Mouse (Mus musculus): ENCODE measurements around the gene Myo18b. TPM values are rescaled to one million over a fixed set of nuclear protein-coding genes. Genes with fewer than 3 reads are reported as not detected.

Gene Myo18b
- polyA plus RNA-seq, 1 experiment from 2014 or later = 0.80 TPM

GRCm38 (mm10) chr5:112807629-112808028 lies 88.5 kb downstream of the Myo18b start:
- no peak overlapping the region for H3K9ac ChIP-seq
- H3K4me3 ChIP-seq (ENCODE audit: low read depth, low read length) = no peak overlapping the region
- no peak overlapping the region for H3K4me2 ChIP-seq
- no peak for TF ChIP-seq CTCF (IDR thresholded peaks at IDR 0.05; ENCODE audit: low read depth)
- H3K36me3 ChIP-seq (ENCODE audit: insufficient read depth) = no peaks in the 10 kb centered on the region
- no peaks in the 10 kb centered on the region for H3K9me3 ChIP-seq (ENCODE audit: low read depth, low read length)
- 84% methylated on average over 4 of the region's 4 CpGs for WGBS
- DNase-seq (no peak), ATAC-seq (ENCODE audit: insufficient read depth) (no peak)
- no peaks in the 10 kb centered on the region for H3K4me1 ChIP-seq (ENCODE audit: insufficient read depth)
- H3K27me3 ChIP-seq (ENCODE audit: insufficient read depth, low read length) = no peaks in the 10 kb centered on the region
- H3K27ac ChIP-seq (ENCODE audit: low read depth) = no peak overlapping the region

- Histone ChIP-seq H3K27ac (ENCODE audit: low read depth) (no peak overlapping the region), H3K4me3 (ENCODE audit: low read depth, low read length) (no peak overlapping the region), H3K9me3 (ENCODE audit: low read depth, low read length) (no peaks in the 10 kb centered on the region), H3K36me3 (ENCODE audit: insufficient read depth) (no peaks in the 10 kb centered on the region), H3K9ac (no peak overlapping the region), H3K4me2 (no peak overlapping the region), H3K27me3 (ENCODE audit: insufficient read depth, low read length) (no peaks in the 10 kb centered on the region), H3K4me1 (ENCODE audit: insufficient read depth) (no peaks in the 10 kb centered on the region)
- no peak for DNase-seq
- 61% methylated on average over 7 of the region's 7 CpGs for WGBS
- TF ChIP-seq CTCF (IDR thresholded peaks at IDR 0.05; ENCODE audit: low read depth) = no peak
- ATAC-seq (ENCODE audit: insufficient read depth) = no peak
These were observed 100.1 kb downstream of the Myo18b start for GRCm38 (mm10) chr5:112796086-112796485.

GRCm38 (mm10) chr5:112791792-112792780 lies 104.1 kb downstream of the Myo18b start:
- 72% methylated on average over 15 of the region's 15 CpGs for WGBS
- no peak for ATAC-seq (ENCODE audit: insufficient read depth)
- H3K9me3 ChIP-seq (ENCODE audit: low read depth, low read length) = no peaks in the 10 kb centered on the region
- no peak overlapping the region for H3K9ac ChIP-seq
- H3K4me3 ChIP-seq (ENCODE audit: low read depth, low read length) = no peak overlapping the region
- no peak overlapping the region for H3K4me2 ChIP-seq
- H3K27me3 ChIP-seq (ENCODE audit: insufficient read depth, low read length) = no peaks in the 10 kb centered on the region
- no peaks in the 10 kb centered on the region for H3K4me1 ChIP-seq (ENCODE audit: insufficient read depth)
- TF ChIP-seq CTCF (IDR thresholded peaks at IDR 0.05; ENCODE audit: low read depth) = peak; percentile 37; the same call in 1 of the 2 replicates
- no peaks in the 10 kb centered on the region for H3K36me3 ChIP-seq (ENCODE audit: insufficient read depth)
- DNase-seq = no peak
- H3K27ac ChIP-seq (ENCODE audit: low read depth) = no peak overlapping the region

GRCm38 (mm10) chr5:112790376-112791111 lies 105.6 kb downstream of the Myo18b start:
- Histone ChIP-seq H3K4me2 (no peak overlapping the region), H3K27ac (ENCODE audit: low read depth) (no peak overlapping the region), H3K9ac (no peak overlapping the region), H3K4me3 (ENCODE audit: low read depth, low read length) (no peak overlapping the region), H3K27me3 (ENCODE audit: insufficient read depth, low read length) (no peaks in the 10 kb centered on the region), H3K9me3 (ENCODE audit: low read depth, low read length) (no peaks in the 10 kb centered on the region), H3K4me1 (ENCODE audit: insufficient read depth) (no peaks in the 10 kb centered on the region), H3K36me3 (ENCODE audit: insufficient read depth) (no peaks in the 10 kb centered on the region)
- DNase-seq (no peak), ATAC-seq (ENCODE audit: insufficient read depth) (no peak)
- no peak for TF ChIP-seq CTCF (IDR thresholded peaks at IDR 0.05; ENCODE audit: low read depth)
- 52% methylated on average over 4 of the region's 4 CpGs for WGBS

- no peak for TF ChIP-seq CTCF (IDR thresholded peaks at IDR 0.05; ENCODE audit: low read depth)
- ATAC-seq (ENCODE audit: insufficient read depth) (no peak), DNase-seq (no peak)
- H3K36me3 ChIP-seq (ENCODE audit: insufficient read depth) = no peaks in the 10 kb centered on the region
- no peak overlapping the region for H3K4me3 ChIP-seq (ENCODE audit: low read depth, low read length)
- 88% methylated on average over 2 of the region's 2 CpGs for WGBS
- no peak overlapping the region for H3K4me2 ChIP-seq
- H3K27ac ChIP-seq (ENCODE audit: low read depth) = no peak overlapping the region
- no peaks in the 10 kb centered on the region for H3K9me3 ChIP-seq (ENCODE audit: low read depth, low read length)
- no peaks in the 10 kb centered on the region for H3K4me1 ChIP-seq (ENCODE audit: insufficient read depth)
- no peak overlapping the region for H3K9ac ChIP-seq
- H3K27me3 ChIP-seq (ENCODE audit: insufficient read depth, low read length) = no peaks in the 10 kb centered on the region
These were observed 107.7 kb downstream of the Myo18b start for GRCm38 (mm10) chr5:112788441-112788840.

GRCm38 (mm10) chr5:112786788-112787187 lies 109.4 kb downstream of the Myo18b start:
- no peak for TF ChIP-seq CTCF (IDR thresholded peaks at IDR 0.05; ENCODE audit: low read depth)
- Histone ChIP-seq H3K9me3 (ENCODE audit: low read depth, low read length) (no peaks in the 10 kb centered on the region), H3K36me3 (ENCODE audit: insufficient read depth) (no peaks in the 10 kb centered on the region), H3K4me2 (no peak overlapping the region), H3K4me3 (ENCODE audit: low read depth, low read length) (no peak overlapping the region), H3K27ac (ENCODE audit: low read depth) (no peak overlapping the region), H3K27me3 (ENCODE audit: insufficient read depth, low read length) (no peaks in the 10 kb centered on the region), H3K9ac (no peak overlapping the region), H3K4me1 (ENCODE audit: insufficient read depth) (no peaks in the 10 kb centered on the region)
- WGBS = 85% methylated on average over 6 of the region's 6 CpGs
- no peak for DNase-seq
- ATAC-seq (ENCODE audit: insufficient read depth) = no peak

GRCm38 (mm10) chr5:112786031-112786430 lies 110.1 kb downstream of the Myo18b start:
- Histone ChIP-seq H3K4me1 (ENCODE audit: insufficient read depth) (no peaks in the 10 kb centered on the region), H3K27me3 (ENCODE audit: insufficient read depth, low read length) (no peaks in the 10 kb centered on the region), H3K9me3 (ENCODE audit: low read depth, low read length) (no peaks in the 10 kb centered on the region), H3K9ac (no peak overlapping the region), H3K27ac (ENCODE audit: low read depth) (no peak overlapping the region), H3K36me3 (ENCODE audit: insufficient read depth) (no peaks in the 10 kb centered on the region), H3K4me2 (no peak overlapping the region), H3K4me3 (ENCODE audit: low read depth, low read length) (no peak overlapping the region)
- 75% methylated on average over 8 of the region's 8 CpGs for WGBS
- no peak for ATAC-seq (ENCODE audit: insufficient read depth)
- TF ChIP-seq CTCF (IDR thresholded peaks at IDR 0.05; ENCODE audit: low read depth) = no peak
- DNase-seq = no peak
